Mouse (Mus musculus): Measurements from ENCODE around the gene Apol7a. TPM values are rescaled to one million over a fixed set of nuclear protein-coding genes. Genes with fewer than 3 reads are reported as not detected.
"Not testable (repeated sequence)": the region's sequence is repeated elsewhere in the genome, so short reads cannot be mapped to it uniquely, and the experiment has no call there.

Apol7a gene
- polyA plus RNA-seq, 1 experiment from 2014 or later = not detected

DNA sequence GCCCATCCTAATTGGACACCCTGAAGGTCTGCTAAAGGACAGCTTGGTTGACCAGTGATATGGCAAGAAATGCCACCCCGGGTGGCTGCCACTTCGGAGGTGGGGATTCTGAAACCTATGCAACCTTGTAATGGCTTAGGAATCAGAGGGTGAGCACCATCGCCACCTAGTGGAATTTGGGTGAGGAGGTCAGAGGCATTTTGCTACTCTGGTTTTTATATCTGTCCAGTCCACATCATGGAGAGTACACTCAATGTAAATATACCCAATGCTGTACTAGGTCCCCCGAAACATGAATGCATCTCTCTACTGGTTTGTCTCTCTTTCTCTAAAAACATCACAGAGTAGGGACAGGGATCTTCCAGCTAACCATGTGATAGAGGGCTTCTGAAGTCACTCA is 13.8 kb upstream of the Apol7a start:
- H3K4me1 ChIP-seq (ENCODE audit: insufficient read depth); H3K36me3 ChIP-seq (ENCODE audit: insufficient read depth); H3K4me3 ChIP-seq (ENCODE audit: low read depth, low read length); H3K27me3 ChIP-seq (ENCODE audit: insufficient read depth, low read length); H3K9me3 ChIP-seq (ENCODE audit: low read depth, low read length); H3K4me2 ChIP-seq; H3K9ac ChIP-seq; H3K27ac ChIP-seq (ENCODE audit: low read depth); ATAC-seq (ENCODE audit: insufficient read depth): not testable (repeated sequence)
- TF ChIP-seq CTCF (IDR thresholded peaks at IDR 0.05; ENCODE audit: low read depth) = peak; percentile 49
- WGBS = 22% methylated on average over 4 of the region's 4 CpGs
- DNase-seq = peak; percentile 9

DNA sequence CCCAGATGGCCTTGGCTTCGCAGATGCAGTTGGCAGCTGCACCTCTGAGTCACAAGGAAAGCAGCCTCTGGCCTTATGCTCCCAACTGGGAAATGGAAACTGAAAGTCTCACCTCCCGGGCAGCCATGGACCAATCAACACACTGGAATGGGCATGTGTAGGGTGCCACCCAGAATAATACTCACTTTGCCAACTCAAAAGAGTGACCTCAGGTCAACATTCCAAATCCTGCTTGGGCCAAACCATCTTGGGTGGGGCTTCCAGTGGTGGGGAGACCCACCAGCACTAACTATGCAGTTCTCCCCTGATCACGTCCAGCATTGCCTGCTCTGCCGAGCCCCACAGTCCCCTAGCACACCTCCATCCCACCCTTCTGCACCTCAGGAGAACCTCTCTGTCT is 12.1 kb upstream of the Apol7a start, which contains the start of gene Apol9a:
TSS of gene Apol9a (minus strand) at position 101 of the 400 bp plus-strand sequence.
- ATAC-seq (ENCODE audit: insufficient read depth); H3K4me2 ChIP-seq; H3K4me3 ChIP-seq (ENCODE audit: low read depth, low read length); H3K4me1 ChIP-seq (ENCODE audit: insufficient read depth); H3K27ac ChIP-seq (ENCODE audit: low read depth); DNase-seq; H3K27me3 ChIP-seq (ENCODE audit: insufficient read depth, low read length); H3K9ac ChIP-seq; H3K36me3 ChIP-seq (ENCODE audit: insufficient read depth); H3K9me3 ChIP-seq (ENCODE audit: low read depth, low read length): not testable (repeated sequence)
- WGBS = 79% methylated on average over 1 of the region's 4 CpGs

DNA sequence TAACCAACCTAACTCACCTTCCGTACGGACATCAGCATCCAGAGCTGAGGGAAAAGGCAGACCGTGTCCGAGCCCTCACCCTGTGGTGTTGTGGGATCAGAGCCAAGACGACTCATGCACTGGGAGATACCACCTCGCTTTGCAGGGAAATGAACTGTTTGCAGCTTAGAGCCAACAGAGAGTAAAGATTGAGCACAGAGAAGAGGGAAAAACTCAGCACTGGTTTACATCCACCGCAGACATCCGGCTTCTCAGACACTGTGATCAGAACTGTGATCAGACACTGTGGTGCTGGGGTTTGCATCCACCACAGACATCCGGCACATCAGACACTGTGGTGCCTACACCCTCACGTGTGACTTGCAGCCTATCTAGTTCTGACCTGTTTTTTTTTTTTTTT is 7.5 kb upstream of the Apol7a start:
- ATAC-seq (ENCODE audit: insufficient read depth); H3K9ac ChIP-seq; H3K27me3 ChIP-seq (ENCODE audit: insufficient read depth, low read length); H3K4me1 ChIP-seq (ENCODE audit: insufficient read depth); H3K4me2 ChIP-seq; H3K9me3 ChIP-seq (ENCODE audit: low read depth, low read length); H3K27ac ChIP-seq (ENCODE audit: low read depth); H3K4me3 ChIP-seq (ENCODE audit: low read depth, low read length); H3K36me3 ChIP-seq (ENCODE audit: insufficient read depth): not testable (repeated sequence)
- 59% methylated on average over 8 of the region's 10 CpGs for WGBS
- DNase-seq = peak; percentile 11

DNA sequence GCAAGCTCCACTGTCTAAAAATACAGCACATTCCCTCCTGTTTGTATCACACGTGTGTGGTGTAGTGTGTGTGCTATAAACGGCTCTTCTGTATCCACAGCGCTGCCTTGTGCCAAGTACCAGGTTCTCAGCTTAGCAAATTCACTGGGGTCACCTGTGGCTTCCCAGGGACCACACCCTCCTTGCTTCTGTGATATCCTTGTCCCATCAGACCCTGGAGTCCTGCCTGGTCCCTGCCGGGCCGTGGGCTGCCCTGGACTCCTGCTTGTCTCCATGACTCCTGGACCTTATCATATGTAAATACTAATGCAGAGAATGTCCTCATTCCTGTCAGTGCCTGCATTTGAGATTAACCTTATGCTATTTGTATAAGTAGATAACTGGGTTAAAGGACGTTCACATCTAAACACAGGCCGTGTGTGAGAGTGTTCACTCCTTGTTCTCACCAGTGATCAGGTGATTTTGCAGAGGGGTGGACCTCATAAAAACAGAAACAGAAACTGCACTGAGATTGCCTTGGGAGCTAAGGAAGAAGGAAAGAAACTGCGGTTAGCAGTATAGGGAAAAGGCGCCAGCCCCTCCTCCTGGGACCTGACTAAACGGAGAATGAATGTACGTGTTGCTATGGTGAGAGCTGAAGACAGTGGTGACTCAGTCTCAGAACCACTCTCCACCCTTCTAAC is 1.3 kb downstream of the Apol7a start:
- H3K4me3 ChIP-seq (ENCODE audit: low read depth, low read length); H3K9ac ChIP-seq; H3K36me3 ChIP-seq (ENCODE audit: insufficient read depth); DNase-seq; H3K4me1 ChIP-seq (ENCODE audit: insufficient read depth); H3K27ac ChIP-seq (ENCODE audit: low read depth); ATAC-seq (ENCODE audit: insufficient read depth); H3K9me3 ChIP-seq (ENCODE audit: low read depth, low read length); H3K4me2 ChIP-seq; H3K27me3 ChIP-seq (ENCODE audit: insufficient read depth, low read length): not testable (repeated sequence)
- 32% methylated on average over 11 of the region's 11 CpGs for WGBS

DNA sequence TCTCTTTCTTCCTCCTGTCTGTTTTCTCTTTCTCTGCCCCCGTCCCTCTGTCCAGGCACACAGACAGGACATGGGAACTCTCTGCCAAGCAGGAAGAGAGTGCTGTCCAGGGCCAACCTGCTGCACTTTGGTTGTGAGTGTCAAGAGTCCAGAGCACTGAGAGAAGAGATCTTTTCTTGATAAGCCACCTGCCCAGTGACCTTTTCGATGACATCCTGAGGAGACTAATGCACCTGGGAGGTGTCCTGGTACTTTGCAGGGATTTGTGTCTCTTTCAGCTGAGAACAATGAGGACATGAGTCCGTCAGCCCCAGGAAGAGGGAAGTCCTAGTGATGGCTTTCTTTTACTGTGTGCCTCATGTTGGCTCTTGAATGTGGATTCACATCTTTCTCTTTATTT is 5.1 kb downstream of the Apol7a start:
- ATAC-seq (ENCODE audit: insufficient read depth); H3K9ac ChIP-seq; H3K4me1 ChIP-seq (ENCODE audit: insufficient read depth); H3K36me3 ChIP-seq (ENCODE audit: insufficient read depth); H3K9me3 ChIP-seq (ENCODE audit: low read depth, low read length); H3K27ac ChIP-seq (ENCODE audit: low read depth); H3K4me3 ChIP-seq (ENCODE audit: low read depth, low read length); DNase-seq; H3K4me2 ChIP-seq; H3K27me3 ChIP-seq (ENCODE audit: insufficient read depth, low read length): not testable (repeated sequence)
- WGBS = 47% methylated on average over 3 of the region's 3 CpGs

DNA sequence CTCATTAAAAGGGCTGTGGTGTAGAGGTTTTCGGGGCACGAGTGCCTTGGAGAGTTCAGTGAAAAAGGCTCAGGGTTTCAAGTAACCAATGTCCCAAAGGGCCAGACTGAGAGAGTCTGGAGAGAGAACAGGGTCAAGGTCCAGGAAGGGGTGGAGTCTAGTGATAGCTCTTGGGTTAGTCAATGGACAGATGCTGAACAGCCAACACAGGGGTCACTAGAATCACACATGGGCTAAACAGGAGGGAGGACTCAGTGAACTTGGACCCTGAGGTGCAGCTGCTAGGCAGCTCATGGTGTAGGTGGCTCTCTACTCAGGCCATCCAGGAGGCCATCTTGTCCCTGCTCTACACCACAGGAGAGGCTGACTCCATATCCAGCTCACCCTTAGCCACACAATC is 11.4 kb downstream of the Apol7a start:
- no peak for TF ChIP-seq CTCF (IDR thresholded peaks at IDR 0.05; ENCODE audit: low read depth)
- no peaks in the 10 kb centered on the region for H3K36me3 ChIP-seq (ENCODE audit: insufficient read depth)
- ATAC-seq (ENCODE audit: insufficient read depth) (no peak), DNase-seq (no peak)
- H3K4me3 ChIP-seq (ENCODE audit: low read depth, low read length) = no peak overlapping the region
- H3K27ac ChIP-seq (ENCODE audit: low read depth) = no peak overlapping the region
- H3K9ac ChIP-seq = no peak overlapping the region
- H3K4me1 ChIP-seq (ENCODE audit: insufficient read depth) = no peaks in the 10 kb centered on the region
- 79% methylated on average over 2 of the region's 2 CpGs for WGBS
- no peaks in the 10 kb centered on the region for H3K27me3 ChIP-seq (ENCODE audit: insufficient read depth, low read length)
- H3K4me2 ChIP-seq = no peak overlapping the region
- H3K9me3 ChIP-seq (ENCODE audit: low read depth, low read length) = no peaks in the 10 kb centered on the region

DNA sequence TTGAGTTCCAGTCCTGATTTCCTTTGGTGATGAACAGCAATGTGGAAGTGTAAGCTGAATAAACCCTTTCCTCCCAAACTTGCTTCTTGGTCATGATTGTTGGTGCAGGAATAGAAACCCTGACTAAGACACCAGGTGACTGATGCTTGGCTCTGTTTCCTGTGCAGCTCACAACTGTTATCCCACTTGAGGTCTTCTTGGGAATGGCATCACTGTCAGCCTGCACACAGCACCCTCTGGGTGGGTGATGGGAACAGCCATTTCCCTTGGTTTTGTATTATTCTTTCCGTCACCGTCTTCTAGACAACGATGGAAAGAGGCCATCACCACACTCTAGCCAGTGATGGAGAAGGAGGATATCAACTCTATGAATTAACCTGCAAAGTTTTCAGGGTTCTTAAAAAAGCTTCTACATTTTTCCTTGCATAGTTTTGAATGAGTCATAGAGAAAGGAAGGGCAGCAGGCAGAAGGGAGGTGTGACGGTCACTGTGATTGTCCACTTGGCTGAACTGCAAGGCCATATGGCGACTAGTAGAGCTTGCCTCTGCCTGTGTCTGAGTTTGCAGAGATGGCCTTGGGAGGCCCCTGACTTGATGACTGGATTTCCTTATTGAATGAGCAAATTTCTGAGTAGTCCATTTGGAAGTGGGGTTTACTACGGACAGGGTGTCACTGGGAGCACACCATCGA is 14.4 kb downstream of the Apol7a start:
- H3K27me3 ChIP-seq (ENCODE audit: insufficient read depth, low read length) = no peaks in the 10 kb centered on the region
- H3K4me1 ChIP-seq (ENCODE audit: insufficient read depth) = no peaks in the 10 kb centered on the region
- TF ChIP-seq CTCF (IDR thresholded peaks at IDR 0.05; ENCODE audit: low read depth) = no peak
- H3K9me3 ChIP-seq (ENCODE audit: low read depth, low read length) = no peaks in the 10 kb centered on the region
- no peak overlapping the region for H3K4me3 ChIP-seq (ENCODE audit: low read depth, low read length)
- H3K27ac ChIP-seq (ENCODE audit: low read depth) = no peak overlapping the region
- no peaks in the 10 kb centered on the region for H3K36me3 ChIP-seq (ENCODE audit: insufficient read depth)
- no peak for ATAC-seq (ENCODE audit: insufficient read depth)
- H3K4me2 ChIP-seq = no peak overlapping the region
- no peak overlapping the region for H3K9ac ChIP-seq
- DNase-seq = no peak
- 85% methylated on average over 7 of the region's 7 CpGs for WGBS

Data from lung, embryonic 14.5 days (tissue).